Comparison of ENCODE assay signal across 11 mouse cellular contexts in the genomic region with DNA sequence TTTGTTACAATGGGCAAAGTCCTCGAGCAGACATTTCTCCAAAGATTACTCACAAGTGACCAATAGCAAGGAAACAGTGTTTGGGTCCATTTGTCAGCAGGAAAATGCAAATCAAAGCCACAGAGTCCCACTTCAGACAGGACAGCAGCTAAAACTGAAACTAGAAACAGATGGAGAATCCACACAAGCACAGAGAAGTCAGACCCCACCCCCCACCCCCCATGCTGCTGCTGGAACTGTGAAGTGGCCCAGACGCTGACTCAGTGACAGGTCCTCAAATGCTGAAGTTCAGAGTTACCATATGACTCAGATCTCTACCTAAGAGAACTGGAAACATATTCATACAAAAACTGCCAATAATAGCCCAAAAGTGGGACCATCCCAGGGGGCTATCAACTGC. TPM values are rescaled to one million over a fixed set of nuclear protein-coding genes. Genes with fewer than 3 reads are reported as not detected.
DNase-seq lines count a peak whose midpoint lies in the region; ATAC-seq and TF ChIP-seq lines count a peak whose summit lies in the region.
"Had no signal": no experiment of that assay in that cellular context is flagged by ENCODE, and none has a peak within 500 bp of the region (broad histone marks: within the 10 kb centered on the region; RNA-seq: fewer than 3 reads in every experiment).

No protein-coding gene starts in this region.

- peak overlapping the region; percentile 42; the same call in 1 of the 2 replicates for H3K27ac ChIP-seq in kidney, adult 2 months (ENCODE audit: insufficient read depth, low read depth, low read length)
- H3K27ac ChIP-seq in forebrain, embryonic 16.5 days (ENCODE audit: low read length), result no peak overlapping the region
- H3K27ac ChIP-seq: limb, embryonic 10.5 days; midbrain, embryonic 15.5 days had no signal

- no peak overlapping the region for H3K4me3 ChIP-seq in kidney, adult 2 months (ENCODE audit: insufficient read depth, low read depth, low read length)
- no peak overlapping the region for H3K4me3 ChIP-seq in forebrain, embryonic 16.5 days (replicated peaks; ENCODE audit: low read length)
- H3K4me3 ChIP-seq: limb, embryonic 10.5 days; midbrain, embryonic 15.5 days had no signal

- no peaks in the 10 kb centered on the region for H3K27me3 ChIP-seq in kidney, adult 2 months (replicated peaks; ENCODE audit: control insufficient read depth, insufficient read depth, low read length)
- H3K27me3 ChIP-seq in forebrain, embryonic 16.5 days (replicated peaks; ENCODE audit: control insufficient read depth, insufficient read depth, low read length), result no peaks in the 10 kb centered on the region
- H3K27me3 ChIP-seq: midbrain, embryonic 15.5 days had no signal

- no peak overlapping the region for H3K4me2 ChIP-seq in forebrain, embryonic 16.5 days (ENCODE audit: low read length)
- H3K4me2 ChIP-seq: midbrain, embryonic 15.5 days had no signal

- ATAC-seq in common myeloid progenitor, adult 5-6 weeks (replicated peaks; ENCODE audit: low read depth, poor library complexity, severe bottlenecking), result peak; percentile 37
- peak; percentile 52 for ATAC-seq in megakaryocyte progenitor cell, adult 5-6 weeks (replicated peaks; ENCODE audit: poor library complexity)
- ATAC-seq in forebrain, embryonic 16.5 days, result no peak
- ATAC-seq: midbrain, embryonic 15.5 days had no signal

- H3K9me3 ChIP-seq in forebrain, embryonic 16.5 days (ENCODE audit: control insufficient read depth, low read length), result peaks cover 3% of the 10 kb centered on the region; the same call in 1 of the 2 replicates
- H3K9me3 ChIP-seq: midbrain, embryonic 15.5 days had no signal

- no peaks in the 10 kb centered on the region for H3K36me3 ChIP-seq in kidney, adult 2 months (ENCODE audit: control insufficient read depth, insufficient read depth, low read length)
- H3K36me3 ChIP-seq in forebrain, embryonic 16.5 days (ENCODE audit: control insufficient read depth, insufficient read depth), result no peaks in the 10 kb centered on the region
- H3K36me3 ChIP-seq: limb, embryonic 10.5 days; midbrain, embryonic 15.5 days had no signal

- peaks cover 8% of the 10 kb centered on the region for H3K4me1 ChIP-seq in kidney, adult 2 months (ENCODE audit: control insufficient read depth, insufficient read depth, low read length)
- H3K4me1 ChIP-seq in forebrain, embryonic 16.5 days (replicated peaks; ENCODE audit: control insufficient read depth, insufficient read depth, low read length), result peaks cover 8% of the 10 kb centered on the region
- H3K4me1 ChIP-seq: midbrain, embryonic 15.5 days had no signal

- TF ChIP-seq CTCF in kidney, adult 2 months (conservative IDR thresholded peaks at IDR 0.05; ENCODE audit: insufficient read depth, insufficient read length, low read depth, low read length), result no peak

- DNase-seq in kidney, adult 2 months, result no peak
- no peak for DNase-seq in kidney, postnatal 14 days
- DNase-seq in CD4-positive helper T cell, adult 2 months (ENCODE audit: low read depth, low spot score), result peak; percentile 24
- DNase-seq in adrenal gland, postnatal 25 days, result no peak
- no peak for DNase-seq in urinary bladder, postnatal 4 days (ENCODE audit: low spot score in 2 of 2)
- DNase-seq: right cerebral cortex, adult 18-20 months had no signal

- WGBS in kidney, adult 2 months, result 37% methylated on average over 2 of the region's 2 CpGs
- 52% methylated on average over 2 of the region's 2 CpGs for WGBS in forebrain, embryonic 16.5 days

- no peak overlapping the region for H3K9ac ChIP-seq in forebrain, embryonic 16.5 days (replicated peaks; ENCODE audit: low read depth, low read length)
- H3K9ac ChIP-seq: midbrain, embryonic 15.5 days had no signal

- no peak for TF ChIP-seq POLR2A in kidney, adult 2 months (IDR thresholded peaks at IDR 0.05; ENCODE audit: low read depth, low read length)

RNA-seq across cellular contexts. Expression of a gene that starts 24.0 kb away (rescaled TPM):
- polyA plus RNA-seq in kidney, adult 2 months (2012; rRNA removed), result 7.8 and 8.1 TPM in 2 replicates
- total RNA-seq in common myeloid progenitor, adult 5-6 weeks (2017), result 47.5 and 57.8 TPM in 2 replicates
- total RNA-seq in megakaryocyte progenitor cell, adult 5-6 weeks (2015), result 23.4 and 23.5 TPM in 2 replicates
- 33.4 and 42.2 TPM in 2 replicates for total RNA-seq in megakaryocyte progenitor cell, adult 5-6 weeks (2017)
- total RNA-seq in adrenal gland, postnatal 25 days (2021), result 2.1 and 2.3 TPM in 2 replicates
- 2.9 and 4.9 TPM in 2 replicates for polyA plus RNA-seq in forebrain, embryonic 16.5 days (2015; fragmentation: Nextera tagmentation; extraction: Ambion mirVana)
